Mouse (Mus musculus) gastrocnemius, postnatal 36 days (tissue): ENCODE results near the gene Smurf1. TPM values are rescaled to one million over a fixed set of nuclear protein-coding genes. Genes with fewer than 3 reads are reported as not detected.

ENCODE experiments used
- DNase-seq, 2 experiments: peaks; one replicate each; pipeline ENCODE4 v3.0.0; 2022
- intact Hi-C: fragments of 180-260 bp; cut with DNase I; formaldehyde crosslinking; loops from one replicate; pipeline ENCODE4 v1.15.1; 2025
- long read RNA-seq, 2 experiments: library from polyadenylated mRNA; stranded (forward); transcript quantifications; one replicate each; pipeline ENCODE4 v2.0.0; 2021
- total RNA-seq, 2 experiments: library from RNA; stranded (reverse); gene quantifications; 2 replicates each; pipeline ENCODE4 v1.2.3; 2021

The Smurf1 gene
- total RNA-seq = 10 to 100 TPM in 1 of 2 experiments, 1 to 10 TPM in 1; 9.4 to 11.0 TPM
- long read RNA-seq, experiment 1, full-length matches to known transcripts = 2 of 6 reads
- long read RNA-seq, experiment 1, partial matches to known transcripts = 0 of 6 reads
- long read RNA-seq, experiment 1, other reads (novel, unspliced or antisense) = 4 of 6 reads
- long read RNA-seq, experiment 2, full-length matches to known transcripts = 1 of 9 reads
- long read RNA-seq, experiment 2, partial matches to known transcripts = 2 of 9 reads
- long read RNA-seq, experiment 2, other reads (novel, unspliced or antisense) = 6 of 9 reads

DNA sequence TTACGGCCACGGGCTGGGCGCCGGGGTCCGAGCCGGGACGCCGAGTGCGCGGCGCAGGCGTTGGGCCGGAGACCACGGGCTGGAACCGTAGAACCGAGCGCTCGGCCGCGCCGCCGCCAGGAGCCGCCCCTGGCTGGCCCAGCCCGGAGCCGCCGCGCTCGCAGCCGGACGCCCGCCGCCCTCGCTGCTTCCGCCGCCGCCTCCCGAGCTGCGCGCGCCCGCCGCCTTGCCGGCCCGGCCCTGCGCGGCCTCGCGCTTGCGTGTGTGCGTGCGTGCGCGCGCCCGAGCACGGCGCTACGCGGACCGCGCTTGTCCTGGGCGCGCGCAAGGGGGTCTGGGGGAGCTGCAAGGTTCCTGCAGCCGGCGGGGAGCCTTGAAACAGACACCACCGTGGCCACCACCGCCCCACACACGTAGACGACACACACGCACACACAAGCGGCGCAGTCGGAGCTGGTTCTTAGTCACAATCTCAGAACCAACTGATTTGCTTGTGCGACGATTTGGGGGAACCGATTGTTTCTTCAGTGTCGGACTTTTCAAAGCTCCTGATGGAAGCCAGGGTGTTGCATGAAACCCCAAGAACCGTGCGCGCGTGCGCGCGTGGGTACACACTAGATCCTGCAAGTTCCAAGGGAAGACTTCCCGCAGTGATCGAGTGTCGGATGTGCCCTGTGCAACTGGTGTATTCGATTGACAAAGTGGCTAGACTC lies at the start of gene Smurf1:
Gene Smurf1, minus strand, starts transcription at position 209 of the 713 bp plus-strand sequence.
- peak; percentile 73 to 78 for DNase-seq
- intact Hi-C loops = loop anchor here (5.0 kb wide), 1 partner anchor 53 kb away; no protein-coding TSS in a partner anchor

DNA sequence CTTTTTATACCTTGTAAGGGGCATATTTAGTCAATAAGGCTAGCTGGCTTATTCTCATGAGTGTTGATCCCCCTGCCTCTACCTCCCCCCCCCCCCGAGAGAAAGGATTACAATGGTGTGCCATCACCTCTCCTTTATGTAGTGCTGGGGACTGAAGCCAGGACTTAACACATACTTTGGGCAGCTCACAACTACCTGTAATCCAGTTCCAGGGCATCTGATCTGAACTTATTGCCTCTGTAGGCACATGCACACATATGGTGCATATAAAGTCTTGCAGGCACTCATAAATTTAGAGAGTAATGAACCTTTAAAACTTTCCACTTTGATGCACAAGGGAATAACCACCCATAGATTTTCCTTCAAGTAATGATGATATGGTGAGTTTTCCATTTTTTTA lies 48.6 kb upstream of the Smurf1 start:
- intact Hi-C loops = no loop called here
- DNase-seq = no peak

DNA sequence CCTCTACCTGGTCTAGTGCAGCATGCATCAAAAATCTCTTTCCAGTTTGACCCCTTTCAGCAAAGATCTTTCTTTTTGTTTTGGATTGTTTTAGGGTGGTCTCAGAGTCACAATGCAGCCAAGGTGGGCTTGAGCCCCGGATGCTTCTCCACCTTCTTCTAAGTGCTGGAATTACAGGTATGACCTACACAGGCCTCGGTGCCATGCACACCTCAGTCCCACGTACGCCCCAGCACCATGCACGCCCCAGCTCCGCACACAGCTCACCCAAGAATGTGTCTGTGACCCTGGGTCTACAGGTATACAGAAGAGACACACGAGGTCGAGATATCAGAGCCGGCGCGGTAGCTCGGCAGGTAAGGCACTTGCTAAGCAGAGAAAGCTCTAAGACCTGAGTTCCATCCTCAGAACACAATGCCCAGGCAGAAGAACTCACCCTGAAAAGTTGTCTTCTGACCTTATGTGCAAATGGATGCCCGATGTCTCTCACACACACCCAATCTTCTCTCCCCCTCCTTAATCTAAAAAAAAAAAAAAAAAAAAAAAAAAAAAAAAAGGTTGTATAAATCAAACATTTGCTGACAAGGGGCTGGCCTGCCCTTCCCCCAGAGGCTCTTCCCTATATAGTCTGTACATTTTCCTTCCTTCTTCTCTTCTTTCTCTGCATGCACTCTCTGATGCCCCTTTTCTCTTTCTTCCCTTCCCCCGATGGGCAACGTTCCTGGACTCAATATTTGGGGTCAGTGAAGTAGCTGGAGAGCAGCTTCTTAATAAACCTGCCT lies 43.4 kb upstream of the Smurf1 start:
- no peak for DNase-seq
- intact Hi-C loops = no loop called here

DNA sequence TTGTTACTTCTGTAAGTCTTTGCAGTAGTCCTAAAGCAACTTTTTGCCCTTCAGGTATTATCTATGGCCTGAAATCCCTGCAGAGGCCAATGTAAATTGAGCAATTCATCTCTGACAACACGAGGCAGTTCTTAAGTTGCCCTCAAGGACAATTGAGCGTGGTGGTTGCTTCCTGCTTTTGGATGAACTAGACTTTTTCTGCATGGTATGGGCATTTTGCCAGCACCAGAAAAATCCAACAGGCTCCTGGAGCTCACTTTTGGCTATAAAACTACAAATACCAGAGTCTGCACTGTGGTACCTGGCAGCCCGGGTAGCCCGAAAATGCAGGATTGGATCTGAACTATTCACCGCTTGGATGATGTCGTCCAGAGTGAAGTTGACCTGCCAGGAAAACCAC lies 39.9 kb upstream of the Smurf1 start:
- intact Hi-C loops = no loop called here
- no peak for DNase-seq

DNA sequence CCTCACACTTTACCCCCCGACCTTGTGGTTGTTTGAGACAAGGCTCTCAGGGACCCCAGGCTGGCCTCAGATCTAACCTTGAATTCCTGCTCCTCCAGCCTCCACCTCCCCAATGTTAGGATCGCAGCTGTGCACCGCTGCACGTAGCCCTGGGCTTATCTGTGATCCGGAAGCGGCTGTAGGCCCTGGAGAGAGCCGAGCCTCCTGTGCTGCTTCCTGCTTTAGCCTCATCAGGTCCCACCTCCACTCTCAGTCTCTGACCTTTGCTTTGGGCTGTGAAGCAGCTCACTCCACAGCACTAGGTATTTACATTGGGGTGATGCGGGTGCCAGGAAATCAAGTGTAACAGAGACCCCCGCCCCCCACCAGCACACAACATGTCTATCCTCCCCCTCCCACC lies 38.8 kb upstream of the Smurf1 start:
- no peak for DNase-seq
- intact Hi-C loops = no loop called here

- intact Hi-C loops = no loop called here
- DNase-seq = no peak
Observed at GRCm38 (mm10) chr5:145003362-145003761, 37.7 kb upstream of the Smurf1 start.

GRCm38 (mm10) chr5:144998491-144998890 lies 32.8 kb upstream of the Smurf1 start:
- DNase-seq = no peak
- intact Hi-C loops = no loop called here

- no peak for DNase-seq
Observed at GRCm38 (mm10) chr5:144990481-144990880, 24.8 kb upstream of the Smurf1 start.

DNA sequence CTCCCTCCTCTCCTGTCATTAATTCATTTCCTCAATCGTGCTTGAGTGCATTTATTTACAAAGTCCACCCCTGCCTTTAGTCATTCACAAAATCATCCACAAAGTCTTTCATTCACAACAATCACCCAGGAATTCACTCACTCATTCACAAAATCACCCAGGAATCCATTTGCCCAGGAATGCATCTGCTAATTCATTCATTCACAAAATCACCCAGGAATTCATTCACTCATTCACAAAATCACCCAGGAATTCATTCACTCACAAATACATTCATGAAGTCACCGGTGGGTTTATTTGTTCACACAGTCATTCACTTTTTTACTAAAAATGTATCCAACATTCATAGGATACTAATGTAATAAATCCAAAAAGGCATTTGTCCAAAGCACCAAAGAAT lies 24.4 kb upstream of the Smurf1 start:
- DNase-seq = no peak
- intact Hi-C loops = no loop called here

More at GRCm38 (mm10) chr5:144990481-144990880, 24.8 kb upstream of the Smurf1 start:
- intact Hi-C loops = no loop called here

- DNase-seq = no peak
- intact Hi-C loops = no loop called here
Observed at GRCm38 (mm10) chr5:144989061-144989405, 23.4 kb upstream of the Smurf1 start.

GRCm38 (mm10) chr5:144988340-144989060 lies 22.9 kb upstream of the Smurf1 start:
- DNase-seq = peak in 1 of 2 experiments; percentile 16
- intact Hi-C loops = no loop called here

GRCm38 (mm10) chr5:144987561-144987960 lies 21.9 kb upstream of the Smurf1 start:
- intact Hi-C loops = loop anchor here (2.0 kb wide), 1 partner anchor 103 kb away; no protein-coding TSS in a partner anchor

GRCm38 (mm10) chr5:144984839-144985238 lies 19.2 kb upstream of the Smurf1 start:
- intact Hi-C loops = no loop called here
- DNase-seq = no peak

More at GRCm38 (mm10) chr5:144987561-144987960, 21.9 kb upstream of the Smurf1 start:
- DNase-seq = no peak

GRCm38 (mm10) chr5:144983227-144983626 lies 17.6 kb upstream of the Smurf1 start:
- no peak for DNase-seq
- intact Hi-C loops = no loop called here

DNA sequence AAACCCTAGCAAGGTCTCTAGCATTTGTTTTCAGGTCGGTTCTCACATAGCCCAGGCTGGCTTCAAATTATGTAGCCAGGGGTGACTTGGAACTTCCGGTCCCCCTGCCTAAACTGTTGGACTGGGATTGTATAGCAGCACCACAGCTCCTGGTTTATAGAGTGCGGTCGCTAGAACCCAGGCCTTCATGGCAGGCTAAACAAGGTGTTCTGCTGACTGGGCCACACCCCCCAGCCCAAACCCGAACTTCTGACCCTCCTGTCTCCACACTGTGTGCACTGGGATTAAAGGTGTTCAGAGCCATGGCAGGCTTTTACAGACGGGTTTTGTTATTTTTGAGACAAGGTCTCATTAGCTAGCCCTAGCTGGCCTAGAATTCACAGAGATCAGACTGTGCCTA lies 13.5 kb upstream of the Smurf1 start:
- no peak for DNase-seq
- intact Hi-C loops = no loop called here

- DNase-seq = no peak
Observed at GRCm38 (mm10) chr5:144978533-144979107, 13.0 kb upstream of the Smurf1 start.

GRCm38 (mm10) chr5:144971266-144971665 lies 5.6 kb upstream of the Smurf1 start:
- intact Hi-C loops = no loop called here
- DNase-seq = no peak

More at GRCm38 (mm10) chr5:144978533-144979107, 13.0 kb upstream of the Smurf1 start:
- intact Hi-C loops = no loop called here

GRCm38 (mm10) chr5:144964872-144965638 lies 592 bp downstream of the Smurf1 start:
- peak; percentile 80 to 81 for DNase-seq
- intact Hi-C loops = loop anchor here (5.0 kb wide), 1 partner anchor 53 kb away; no protein-coding TSS in a partner anchor

DNA sequence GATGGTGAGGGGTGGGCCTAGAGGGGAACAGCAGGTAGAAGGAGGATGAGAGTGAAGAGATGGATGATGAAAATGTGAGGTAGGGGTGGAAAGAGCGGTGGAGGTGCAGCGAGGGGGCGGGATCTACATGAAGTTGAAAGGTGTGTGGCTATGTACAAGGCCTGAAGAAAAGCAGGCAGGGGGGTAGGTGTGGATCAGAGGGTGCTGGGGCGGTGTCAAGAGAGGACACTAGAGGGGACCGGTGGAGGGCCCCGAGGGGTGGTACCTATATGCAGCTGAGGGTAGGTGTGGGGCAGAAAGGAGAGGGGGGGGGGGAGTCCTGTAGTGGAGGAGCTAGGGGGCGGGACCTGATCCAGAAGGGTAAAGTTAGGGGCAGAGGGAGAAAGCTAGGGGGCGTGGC lies 1.2 kb downstream of the Smurf1 start:
- DNase-seq = no peak
- intact Hi-C loops = no loop called here
